Mouse (Mus musculus) telencephalon, adult 2 months (tissue): Measurements from ENCODE around the gene Washc1.
A peak's percentile ranks its signal among the peaks of the same experiment; 100 is the strongest.
"Not testable (repeated sequence)": the region's sequence is repeated elsewhere in the genome, so short reads cannot be mapped to it uniquely, and the experiment has no call there.

ENCODE experiments used
- DNase-seq: peaks from one replicate; pipeline ENCODE4 v3.0.0-alpha.2; 2011; ENCODE audit warnings: low read depth, low spot score

The Washc1 gene

GRCm38 (mm10) chr17:66112166-66112565, 821 bp downstream of the Washc1 start:
- no peak for DNase-seq

DNA sequence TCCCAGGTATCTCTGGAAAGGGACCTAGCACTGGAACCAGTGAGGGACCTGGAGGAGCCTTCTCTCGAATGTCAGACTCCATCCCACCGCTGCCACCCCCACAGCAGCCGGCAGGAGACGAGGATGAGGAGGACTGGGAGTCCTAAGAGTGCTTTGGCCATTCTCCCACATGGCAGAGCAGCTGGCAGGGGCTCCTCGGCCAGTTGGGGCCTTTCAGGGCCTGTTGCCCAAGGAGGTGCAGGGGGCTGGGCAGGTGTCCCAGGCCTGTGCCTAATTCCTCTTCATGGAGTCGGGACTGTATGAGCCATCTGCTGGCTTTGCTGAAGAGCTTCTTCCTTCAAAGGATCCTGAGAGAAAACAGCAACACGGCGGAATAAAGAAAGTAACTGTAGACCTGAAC, 7.6 kb downstream of the Washc1 start:
- DNase-seq, result no peak

GRCm38 (mm10) chr17:66120701-66121100, 9.4 kb downstream of the Washc1 start:
- DNase-seq, result no peak

DNA sequence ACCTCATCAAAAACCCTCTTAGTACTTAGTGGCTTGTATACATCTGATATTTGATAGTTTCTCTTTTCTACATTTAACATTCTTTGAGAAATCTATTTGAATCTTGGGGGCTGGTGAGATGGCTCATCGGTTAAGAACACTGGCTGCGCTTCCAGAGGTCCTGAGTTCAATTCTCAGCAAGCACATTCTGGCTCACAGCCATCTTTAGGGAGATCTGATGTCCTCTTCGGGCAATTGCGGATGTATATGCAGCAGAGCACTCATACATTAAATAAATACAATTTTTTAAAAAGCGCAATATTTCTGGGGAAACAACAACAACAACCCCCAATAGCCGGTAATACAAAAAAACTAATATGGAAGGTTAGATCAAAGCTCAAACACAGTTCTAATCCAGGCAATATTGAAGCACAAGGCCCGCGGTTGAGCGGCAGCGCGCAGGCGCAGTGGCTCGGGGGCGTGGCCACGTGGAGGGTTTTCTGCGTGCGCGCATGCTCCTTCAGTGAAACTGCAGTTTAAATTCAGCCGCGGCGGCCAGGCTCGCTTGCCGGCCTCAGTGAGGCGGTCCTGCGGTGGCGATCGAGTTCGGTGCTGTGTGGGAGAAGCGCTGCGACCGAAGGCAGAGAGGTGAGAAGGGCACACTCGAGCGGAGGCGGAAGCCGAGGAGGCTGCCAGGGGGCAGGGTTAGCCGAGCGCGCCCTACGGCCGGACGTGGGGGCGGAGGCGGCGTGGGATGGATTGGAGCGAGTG, 11.9 kb downstream of the Washc1 start, which contains the start of gene Ddx11:
Gene Ddx11, plus strand, starts transcription at position 455 of the 750 bp plus-strand sequence.
- peak; percentile 74 for DNase-seq

- peak; percentile 6 for DNase-seq
These were observed 12.7 kb downstream of the Washc1 start for GRCm38 (mm10) chr17:66123816-66124610.

DNA sequence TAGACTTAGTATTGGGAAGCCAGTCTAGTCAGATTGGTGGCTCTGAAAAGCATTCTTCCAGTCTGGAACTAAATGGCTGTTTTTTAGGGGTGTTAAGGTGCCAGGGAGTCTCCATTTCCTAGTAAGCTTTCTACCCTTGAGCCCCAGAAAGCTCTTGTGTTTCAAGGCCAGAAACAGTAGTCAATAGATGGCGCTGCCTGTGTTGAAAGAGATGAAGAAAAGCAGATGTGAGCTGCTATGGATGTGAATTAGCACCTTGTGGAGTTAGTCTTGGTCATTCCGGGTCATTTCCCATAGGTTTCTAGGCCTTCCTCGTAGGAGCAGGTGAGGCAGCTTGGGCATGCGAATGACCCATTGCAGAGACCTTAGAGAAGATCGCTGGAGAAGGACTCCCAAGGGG, 13.9 kb downstream of the Washc1 start:
- DNase-seq, result no peak

- DNase-seq, result no peak
These were observed 19.0 kb downstream of the Washc1 start for GRCm38 (mm10) chr17:66130371-66130770.

GRCm38 (mm10) chr17:66131212-66131611, 19.9 kb downstream of the Washc1 start:
- DNase-seq, result no peak

- not testable (repeated sequence) for DNase-seq
These were observed 41.6 kb downstream of the Washc1 start for GRCm38 (mm10) chr17:66152706-66153662.

DNA sequence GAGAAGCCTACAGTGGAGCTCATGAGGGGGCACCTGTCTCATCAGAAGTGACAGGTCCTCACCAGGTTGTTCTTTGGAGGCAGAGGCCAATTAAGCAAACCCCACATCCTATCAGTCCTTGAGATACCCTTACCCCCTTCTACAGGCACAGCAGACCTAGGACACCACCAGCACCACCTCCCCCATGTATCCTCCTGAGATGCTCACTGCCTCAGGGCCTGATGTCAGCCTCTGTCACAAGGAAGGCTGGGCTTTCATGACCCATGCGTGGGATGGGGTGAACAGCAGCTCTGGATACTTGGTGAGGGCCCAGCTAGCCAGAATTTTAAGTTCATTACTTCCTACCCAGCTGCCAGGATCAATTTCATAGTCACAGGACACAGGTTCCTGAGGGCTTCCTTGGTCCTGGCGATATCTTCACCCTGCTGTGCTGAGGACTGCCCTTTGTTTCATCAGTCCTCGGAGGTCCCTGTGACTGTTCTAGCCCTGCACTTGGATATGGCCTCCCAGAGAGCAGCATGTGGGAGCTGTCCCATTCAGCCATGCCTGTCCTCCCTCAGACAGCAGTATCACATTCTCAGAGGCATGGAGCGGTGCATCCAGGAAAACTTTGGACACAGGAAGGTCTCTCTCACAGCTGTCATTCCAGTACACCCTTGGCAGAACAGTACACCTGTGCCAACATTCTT, 42.5 kb downstream of the Washc1 start:
- DNase-seq, result not testable (repeated sequence)

DNA sequence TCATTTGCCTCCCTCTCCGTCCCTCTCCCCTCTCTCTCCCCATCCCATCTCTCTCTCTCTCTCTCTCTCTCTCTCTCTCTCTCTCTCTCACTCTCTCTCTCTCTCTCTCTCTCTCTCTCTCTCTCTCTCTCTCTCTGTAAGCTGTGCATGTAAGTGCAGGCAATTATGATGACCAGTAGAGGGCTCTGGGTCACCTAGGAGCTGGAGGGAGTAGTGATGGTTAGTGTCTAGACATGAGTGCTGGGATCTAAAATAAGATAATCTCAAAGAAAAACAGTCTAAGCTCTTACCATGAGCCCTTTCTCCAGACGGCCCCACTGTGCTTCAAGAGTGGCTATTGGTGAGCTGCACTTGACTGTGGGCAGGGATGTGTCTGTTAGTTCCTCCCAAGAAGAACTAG, 43.5 kb downstream of the Washc1 start:
- no peak for DNase-seq

DNA sequence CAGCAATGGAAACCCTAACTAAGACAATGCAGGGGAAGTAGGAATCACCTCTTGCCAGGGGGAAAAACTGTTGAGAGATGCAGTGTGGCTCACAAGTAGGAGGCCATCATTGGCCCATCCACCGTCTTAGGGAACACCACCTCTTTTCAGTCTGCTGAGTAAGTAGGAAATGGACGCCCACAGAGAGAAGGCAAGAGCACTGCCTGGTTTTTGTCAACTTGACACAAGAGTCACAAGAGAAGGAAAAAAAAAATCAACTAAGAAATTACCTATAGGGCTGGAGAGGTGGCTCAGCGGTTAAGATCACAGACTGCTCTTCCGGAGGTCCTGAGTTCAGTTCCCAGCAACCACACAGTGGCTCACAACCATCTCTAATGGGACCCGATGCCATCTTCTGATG, 46.9 kb downstream of the Washc1 start:
- no peak for DNase-seq

DNA sequence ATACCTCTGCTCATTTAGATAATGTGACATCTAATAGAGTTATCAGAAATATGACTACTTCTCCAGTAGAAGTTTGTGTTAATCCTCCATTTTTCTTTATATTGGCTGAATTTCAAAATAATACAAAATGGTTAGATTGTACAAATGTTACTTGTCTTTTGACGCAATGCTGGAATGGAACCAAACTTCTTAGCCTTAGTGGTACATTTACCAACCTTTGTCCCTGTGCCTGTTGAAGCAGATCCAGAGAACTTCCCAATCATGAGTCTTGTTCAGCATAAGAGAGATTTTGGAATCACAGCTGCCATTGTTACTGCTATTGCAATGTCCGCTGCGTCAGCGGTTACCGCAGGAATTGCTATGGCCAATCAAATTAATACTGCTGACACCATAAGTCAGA, 55.8 kb downstream of the Washc1 start:
- not testable (repeated sequence) for DNase-seq
